Mouse (Mus musculus): ENCODE measurements around the gene Sohlh1.
"Not testable (repeated sequence)": the region's sequence is repeated elsewhere in the genome, so short reads cannot be mapped to it uniquely, and the experiment has no call there.

Sohlh1 gene

DNA sequence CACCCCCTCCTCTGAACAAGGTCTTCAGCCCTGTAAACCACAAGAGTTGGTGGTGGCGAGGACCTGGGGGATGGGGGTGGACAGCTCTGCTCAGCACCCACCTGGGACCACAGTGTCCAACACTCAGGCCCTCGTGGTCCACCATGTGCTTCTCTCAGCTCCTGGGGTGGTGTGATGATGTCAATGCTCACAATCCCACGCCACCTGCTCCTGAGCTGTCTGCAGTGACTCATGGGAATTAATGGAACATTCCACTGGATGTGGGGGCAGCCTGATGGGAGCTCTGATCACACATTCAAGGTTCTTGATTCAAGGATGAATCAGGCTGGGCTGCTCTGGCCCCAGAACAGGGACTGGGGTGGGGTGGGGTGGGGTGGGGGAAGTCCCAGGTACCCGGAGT lies 4.9 kb downstream of the Sohlh1 start:
- DNase-seq (ENCODE audit: low read depth, low spot score) = no peak

GRCm38 (mm10) chr2:25836291-25836690 lies 10.8 kb downstream of the Sohlh1 start:
- peak; percentile 80 for DNase-seq (ENCODE audit: low read depth, low spot score)

GRCm38 (mm10) chr2:25830786-25831185 lies 16.3 kb downstream of the Sohlh1 start:
- DNase-seq (ENCODE audit: low read depth, low spot score) = no peak

DNA sequence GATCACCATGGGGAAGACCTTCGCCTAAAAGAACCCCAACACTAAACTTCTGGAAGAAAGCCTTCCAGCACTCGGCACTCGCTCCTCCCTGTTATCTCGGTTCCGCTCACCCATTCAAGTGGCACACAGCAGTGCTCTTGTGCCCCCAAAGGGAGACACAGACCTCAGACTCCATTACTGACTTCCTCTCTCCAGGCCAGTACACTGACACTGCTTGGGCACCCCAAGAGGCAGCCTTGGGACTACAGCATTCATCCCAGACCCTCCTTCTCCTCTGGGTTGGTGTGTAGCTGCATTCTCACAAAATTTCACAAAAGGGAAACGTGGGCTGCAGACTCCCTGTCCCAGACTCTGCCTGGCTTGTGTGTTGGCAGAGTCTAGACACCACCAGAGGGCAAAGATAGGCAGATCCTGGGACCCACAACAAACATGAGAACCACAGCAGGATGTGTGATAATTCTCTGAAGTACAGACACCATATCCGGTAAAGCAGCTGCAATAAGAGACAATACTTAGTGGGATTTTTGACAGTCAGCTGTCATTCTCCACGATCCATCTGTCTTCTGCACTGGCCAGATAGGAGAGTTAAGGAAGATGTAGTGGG lies 18.6 kb downstream of the Sohlh1 start:
- DNase-seq (ENCODE audit: low read depth, low spot score) = no peak

DNA sequence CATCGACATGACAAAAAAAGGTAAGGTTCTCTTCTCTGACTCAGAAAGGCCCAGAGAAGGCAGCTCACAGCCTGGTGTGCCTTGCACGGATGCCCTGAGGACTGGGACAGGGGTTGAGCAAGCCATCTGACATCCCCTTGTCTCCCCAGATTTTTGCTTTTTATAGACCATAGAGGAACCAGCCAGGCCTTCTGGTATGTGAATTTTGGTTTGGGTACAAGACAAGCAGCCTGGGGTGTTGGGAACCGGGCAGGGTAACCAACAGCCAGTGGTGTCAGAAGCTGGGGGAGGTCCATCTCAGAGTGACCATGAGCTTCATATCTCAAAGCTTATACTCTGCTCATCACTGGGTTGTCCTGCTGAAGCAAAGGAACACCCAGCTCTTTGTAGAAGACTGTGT lies 22.3 kb downstream of the Sohlh1 start:
- no peak for DNase-seq (ENCODE audit: low read depth, low spot score)

GRCm38 (mm10) chr2:25822806-25823205 lies 24.2 kb downstream of the Sohlh1 start, which contains the start of gene Lcn9:
Lcn9 (plus strand) TSS chr2:25823153.
- DNase-seq (ENCODE audit: low read depth, low spot score) = no peak

DNA sequence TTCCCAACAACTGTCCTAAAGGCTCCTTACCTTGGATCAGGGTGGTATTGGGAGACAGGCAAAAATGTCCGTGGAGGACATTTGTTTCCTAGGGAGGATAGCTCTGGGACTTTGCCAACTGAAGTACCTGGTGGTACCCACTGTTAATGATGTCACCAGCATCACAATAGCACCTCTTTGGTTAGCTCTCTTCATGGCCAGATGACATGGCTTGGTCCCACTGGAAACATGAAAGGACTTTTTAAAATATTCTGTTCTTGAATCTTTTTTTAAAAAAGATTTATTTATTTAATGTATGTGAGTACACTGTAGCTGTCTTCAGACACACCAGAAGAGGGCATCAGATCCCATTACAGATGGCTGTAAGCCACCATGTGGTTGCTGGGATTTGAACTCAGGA lies 31.3 kb downstream of the Sohlh1 start, which contains the start of gene Glt6d1:
Gene Glt6d1, minus strand, starts transcription at position 101 of the 400 bp plus-strand sequence.
- not testable (repeated sequence) for DNase-seq (ENCODE audit: low read depth, low spot score)

DNA sequence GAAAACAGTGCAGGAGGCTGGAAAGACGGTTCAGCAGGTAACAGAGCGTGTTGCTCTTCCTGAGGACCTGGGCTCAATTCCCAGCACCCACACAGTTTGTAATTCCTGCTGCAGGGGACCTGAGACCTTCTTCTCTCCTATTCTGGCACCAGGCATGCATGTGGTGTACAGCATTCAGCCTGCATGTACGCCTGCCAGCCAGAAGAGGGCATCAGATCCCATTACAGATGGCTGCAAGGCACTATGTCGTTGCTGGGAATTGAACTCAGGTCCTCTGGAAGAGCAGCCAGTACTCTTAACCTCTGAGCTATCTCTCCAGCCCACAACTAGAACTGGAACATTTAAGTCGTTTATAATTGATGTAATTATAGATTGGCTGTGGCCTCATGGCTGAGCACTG lies 33.7 kb downstream of the Sohlh1 start:
- no peak for DNase-seq (ENCODE audit: low read depth, low spot score)

- no peak for DNase-seq (ENCODE audit: low read depth, low spot score)
Observed at GRCm38 (mm10) chr2:25811711-25812110, 35.3 kb downstream of the Sohlh1 start.

- DNase-seq (ENCODE audit: low read depth, low spot score) = no peak
Observed at GRCm38 (mm10) chr2:25798065-25798464, 49.0 kb downstream of the Sohlh1 start.

GRCm38 (mm10) chr2:25797635-25798034 lies 49.4 kb downstream of the Sohlh1 start:
- DNase-seq (ENCODE audit: low read depth, low spot score) = no peak

All from forelimb bud, embryonic 11.5 days (tissue).